Mouse (Mus musculus) liver, embryonic 14.5 days (tissue): ENCODE measurements around the gene Tmod2.

Experiments used
- CTCF ChIP-seq: IDR thresholded peaks from 2 replicates; pipeline ENCODE4 v1.5.1; 2016; ENCODE audit warnings: antibody characterized with exemption, low read depth, control low read depth
- EP300 ChIP-seq: IDR thresholded peaks from 2 replicates; pipeline ENCODE4 v1.6.1; 2016; ENCODE audit warnings: antibody characterized with exemption, low read depth

DNA sequence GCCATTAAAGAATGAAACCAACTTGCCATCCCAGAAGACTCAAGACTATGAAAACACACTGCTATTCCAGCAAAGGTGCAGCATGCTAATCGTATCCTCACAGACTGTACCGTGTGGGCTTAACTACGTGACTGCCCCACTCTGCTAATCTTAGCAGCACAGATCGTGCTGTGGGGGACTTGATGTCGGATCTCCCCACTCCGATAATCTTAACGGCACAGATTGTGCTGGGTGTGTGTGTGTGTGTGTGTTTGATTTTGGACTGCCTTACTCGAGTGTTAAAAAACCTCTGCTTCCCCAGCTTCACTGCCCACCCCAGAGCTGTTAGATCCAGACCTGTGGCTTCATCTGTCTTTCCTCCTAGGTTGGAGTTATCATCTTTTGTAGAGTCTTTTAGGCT lies 49.8 kb upstream of the Tmod2 start:
- no peak for TF ChIP-seq EP300
- no peak for TF ChIP-seq CTCF
